Mouse (Mus musculus): ENCODE measurements at regions not wholly inside any gene's neighbourhood (a gene's known extent, or its start where the extent isn't known, plus 50 kb on each side); places are given as distances from the start of the nearest gene placed in this dataset.

- no peak for DNase-seq
- TF ChIP-seq POLR2A (IDR thresholded peaks at IDR 0.05; ENCODE audit: control insufficient read depth, extremely low read depth, insufficient read depth, low read length, poor library complexity) = no peak
- TF ChIP-seq CTCF (IDR thresholded peaks at IDR 0.05; ENCODE audit: borderline replicate concordance, control insufficient read depth, extremely low read depth, insufficient read depth, low read length, poor library complexity) = no peak
- WGBS = 89% methylated on average over 3 of the region's 3 CpGs
Observed at GRCm38 (mm10) chr15:93155756-93156155, 119.2 kb downstream of the Gxylt1 start.

GRCm38 (mm10) chr15:93154022-93154421, 121.0 kb downstream of the Gxylt1 start:
- no peaks in the 10 kb centered on the region for H3K36me3 ChIP-seq (ENCODE audit: control insufficient read depth, insufficient read depth, low read length)
- no peak for DNase-seq
- TF ChIP-seq POLR2A (IDR thresholded peaks at IDR 0.05; ENCODE audit: control insufficient read depth, extremely low read depth, insufficient read depth, low read length, poor library complexity) = no peak
- TF ChIP-seq CTCF (IDR thresholded peaks at IDR 0.05; ENCODE audit: borderline replicate concordance, control insufficient read depth, extremely low read depth, insufficient read depth, low read length, poor library complexity) = no peak
- no peaks in the 10 kb centered on the region for H3K27me3 ChIP-seq (ENCODE audit: control insufficient read depth, insufficient read depth, low read length)
- no peak overlapping the region for H3K4me3 ChIP-seq (ENCODE audit: control insufficient read depth, insufficient read depth, low read length)
- 64% methylated on average over 4 of the region's 4 CpGs for WGBS
- no peak overlapping the region for H3K27ac ChIP-seq (ENCODE audit: control insufficient read depth, insufficient read depth, low read length)
- no peaks in the 10 kb centered on the region for H3K4me1 ChIP-seq (replicated peaks; ENCODE audit: control insufficient read depth, insufficient read depth, low read length)

More at GRCm38 (mm10) chr15:93155756-93156155, 119.2 kb downstream of the Gxylt1 start:
- Histone ChIP-seq H3K4me1 (replicated peaks; ENCODE audit: control insufficient read depth, insufficient read depth, low read length) (no peaks in the 10 kb centered on the region), H3K27me3 (ENCODE audit: control insufficient read depth, insufficient read depth, low read length) (no peaks in the 10 kb centered on the region), H3K4me3 (ENCODE audit: control insufficient read depth, insufficient read depth, low read length) (no peak overlapping the region), H3K36me3 (ENCODE audit: control insufficient read depth, insufficient read depth, low read length) (no peaks in the 10 kb centered on the region), H3K27ac (ENCODE audit: control insufficient read depth, insufficient read depth, low read length) (no peak overlapping the region)

- Histone ChIP-seq H3K27ac (ENCODE audit: control insufficient read depth, insufficient read depth, low read length) (no peak overlapping the region), H3K4me3 (ENCODE audit: control insufficient read depth, insufficient read depth, low read length) (no peak overlapping the region), H3K36me3 (ENCODE audit: control insufficient read depth, insufficient read depth, low read length) (no peaks in the 10 kb centered on the region), H3K4me1 (replicated peaks; ENCODE audit: control insufficient read depth, insufficient read depth, low read length) (no peaks in the 10 kb centered on the region), H3K27me3 (ENCODE audit: control insufficient read depth, insufficient read depth, low read length) (no peaks in the 10 kb centered on the region)
- no peak for DNase-seq
- 77% methylated on average over 9 of the region's 9 CpGs for WGBS
- TF ChIP-seq CTCF (IDR thresholded peaks at IDR 0.05; ENCODE audit: borderline replicate concordance, control insufficient read depth, extremely low read depth, insufficient read depth, low read length, poor library complexity) = no peak
- no peak for TF ChIP-seq POLR2A (IDR thresholded peaks at IDR 0.05; ENCODE audit: control insufficient read depth, extremely low read depth, insufficient read depth, low read length, poor library complexity)
Observed at GRCm38 (mm10) chr15:93144899-93145298, 130.1 kb downstream of the Gxylt1 start.

- TF ChIP-seq CTCF (IDR thresholded peaks at IDR 0.05; ENCODE audit: borderline replicate concordance, control insufficient read depth, extremely low read depth, insufficient read depth, low read length, poor library complexity) (no peak), POLR2A (IDR thresholded peaks at IDR 0.05; ENCODE audit: control insufficient read depth, extremely low read depth, insufficient read depth, low read length, poor library complexity) (no peak)
- WGBS = 70% methylated on average over 4 of the region's 4 CpGs
- no peaks in the 10 kb centered on the region for H3K36me3 ChIP-seq (ENCODE audit: control insufficient read depth, insufficient read depth, low read length)
- no peak for DNase-seq
- H3K27me3 ChIP-seq (ENCODE audit: control insufficient read depth, insufficient read depth, low read length) = no peaks in the 10 kb centered on the region
- no peaks in the 10 kb centered on the region for H3K4me1 ChIP-seq (replicated peaks; ENCODE audit: control insufficient read depth, insufficient read depth, low read length)
- no peak overlapping the region for H3K27ac ChIP-seq (ENCODE audit: control insufficient read depth, insufficient read depth, low read length)
- H3K4me3 ChIP-seq (ENCODE audit: control insufficient read depth, insufficient read depth, low read length) = no peak overlapping the region
Observed at GRCm38 (mm10) chr15:93144264-93144663, 130.7 kb downstream of the Gxylt1 start.

GRCm38 (mm10) chr15:93133379-93133778, 141.6 kb downstream of the Gxylt1 start:
- no peak for DNase-seq
- 94% methylated on average over 18 of the region's 18 CpGs for WGBS
- no peaks in the 10 kb centered on the region for H3K36me3 ChIP-seq (ENCODE audit: control insufficient read depth, insufficient read depth, low read length)
- H3K27me3 ChIP-seq (ENCODE audit: control insufficient read depth, insufficient read depth, low read length) = no peaks in the 10 kb centered on the region
- no peak overlapping the region for H3K27ac ChIP-seq (ENCODE audit: control insufficient read depth, insufficient read depth, low read length)
- H3K4me1 ChIP-seq (replicated peaks; ENCODE audit: control insufficient read depth, insufficient read depth, low read length) = no peaks in the 10 kb centered on the region
- no peak overlapping the region for H3K4me3 ChIP-seq (ENCODE audit: control insufficient read depth, insufficient read depth, low read length)
- no peak for TF ChIP-seq POLR2A (IDR thresholded peaks at IDR 0.05; ENCODE audit: control insufficient read depth, extremely low read depth, insufficient read depth, low read length, poor library complexity)
- TF ChIP-seq CTCF (IDR thresholded peaks at IDR 0.05; ENCODE audit: borderline replicate concordance, control insufficient read depth, extremely low read depth, insufficient read depth, low read length, poor library complexity) = no peak

GRCm38 (mm10) chr15:93131056-93131455, 143.9 kb downstream of the Gxylt1 start:
- no peaks in the 10 kb centered on the region for H3K27me3 ChIP-seq (ENCODE audit: control insufficient read depth, insufficient read depth, low read length)
- H3K4me1 ChIP-seq (replicated peaks; ENCODE audit: control insufficient read depth, insufficient read depth, low read length) = no peaks in the 10 kb centered on the region
- TF ChIP-seq POLR2A (IDR thresholded peaks at IDR 0.05; ENCODE audit: control insufficient read depth, extremely low read depth, insufficient read depth, low read length, poor library complexity) (no peak), CTCF (IDR thresholded peaks at IDR 0.05; ENCODE audit: borderline replicate concordance, control insufficient read depth, extremely low read depth, insufficient read depth, low read length, poor library complexity) (no peak)
- H3K4me3 ChIP-seq (ENCODE audit: control insufficient read depth, insufficient read depth, low read length) = no peak overlapping the region
- H3K27ac ChIP-seq (ENCODE audit: control insufficient read depth, insufficient read depth, low read length) = no peak overlapping the region
- no peak for DNase-seq
- H3K36me3 ChIP-seq (ENCODE audit: control insufficient read depth, insufficient read depth, low read length) = no peaks in the 10 kb centered on the region

- TF ChIP-seq CTCF (IDR thresholded peaks at IDR 0.05; ENCODE audit: borderline replicate concordance, control insufficient read depth, extremely low read depth, insufficient read depth, low read length, poor library complexity) (no peak), POLR2A (IDR thresholded peaks at IDR 0.05; ENCODE audit: control insufficient read depth, extremely low read depth, insufficient read depth, low read length, poor library complexity) (no peak)
- WGBS = 87% methylated on average over 5 of the region's 5 CpGs
- no peak overlapping the region for H3K27ac ChIP-seq (ENCODE audit: control insufficient read depth, insufficient read depth, low read length)
- H3K27me3 ChIP-seq (ENCODE audit: control insufficient read depth, insufficient read depth, low read length) = no peaks in the 10 kb centered on the region
- DNase-seq = no peak
- H3K36me3 ChIP-seq (ENCODE audit: control insufficient read depth, insufficient read depth, low read length) = no peaks in the 10 kb centered on the region
- no peak overlapping the region for H3K4me3 ChIP-seq (ENCODE audit: control insufficient read depth, insufficient read depth, low read length)
- H3K4me1 ChIP-seq (replicated peaks; ENCODE audit: control insufficient read depth, insufficient read depth, low read length) = no peaks in the 10 kb centered on the region
Observed at GRCm38 (mm10) chr15:93125261-93125660, 149.7 kb downstream of the Gxylt1 start.

Data from thymus, adult 2 months (tissue).